Mouse (Mus musculus): ENCODE results near the gene Flvcr1.

Flvcr1 gene

DNA sequence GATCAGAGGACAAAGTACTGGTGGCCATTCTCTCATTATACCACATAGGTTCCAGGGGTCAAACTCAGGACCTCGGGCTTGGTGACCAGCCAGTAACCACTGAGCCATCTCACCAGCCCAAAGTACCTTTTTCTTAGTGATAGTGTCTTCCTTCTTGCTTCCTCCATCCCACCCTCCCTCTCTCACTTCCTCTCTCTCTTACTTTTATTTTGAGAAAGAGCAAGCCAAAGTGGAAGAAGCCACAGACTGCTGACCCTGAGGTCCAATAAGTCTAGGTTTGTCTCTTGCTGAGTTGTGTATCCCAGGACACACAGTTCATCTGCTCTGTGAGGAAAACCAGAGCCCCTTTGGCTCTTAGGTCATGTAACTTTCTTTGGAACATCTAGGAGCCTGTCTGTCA is 45.5 kb downstream of the Flvcr1 start:
- no peak for DNase-seq (ENCODE audit: low spot score in 2 of 2)

DNA sequence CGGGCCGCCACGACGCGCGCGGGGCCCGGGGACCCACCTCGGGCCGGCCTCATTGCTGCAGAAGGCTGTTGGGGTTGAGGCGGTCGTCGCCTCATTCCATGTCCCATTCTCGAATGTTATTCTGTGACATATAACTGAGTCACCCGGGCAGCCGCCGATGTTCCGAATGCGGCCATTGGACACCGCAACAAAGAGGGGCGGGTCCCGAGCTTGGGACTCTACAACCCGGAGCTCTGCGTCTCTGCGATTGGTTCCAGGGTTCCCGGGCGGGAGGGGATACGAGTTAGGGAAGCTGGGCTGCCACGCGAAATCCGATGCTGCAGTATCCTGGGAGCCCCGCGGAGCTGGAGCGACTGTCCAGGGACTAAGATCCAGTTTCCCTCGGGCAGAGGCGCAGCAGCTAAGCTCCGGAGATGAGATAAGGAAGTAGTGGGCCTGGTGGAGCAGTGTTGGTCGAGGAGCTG is 46.8 kb downstream of the Flvcr1 start, which contains the start of gene Vash2:
TSS of gene Vash2 (minus strand) at position 197 of the 464 bp plus-strand sequence.
- DNase-seq (ENCODE audit: low spot score in 2 of 2): no peak

DNA sequence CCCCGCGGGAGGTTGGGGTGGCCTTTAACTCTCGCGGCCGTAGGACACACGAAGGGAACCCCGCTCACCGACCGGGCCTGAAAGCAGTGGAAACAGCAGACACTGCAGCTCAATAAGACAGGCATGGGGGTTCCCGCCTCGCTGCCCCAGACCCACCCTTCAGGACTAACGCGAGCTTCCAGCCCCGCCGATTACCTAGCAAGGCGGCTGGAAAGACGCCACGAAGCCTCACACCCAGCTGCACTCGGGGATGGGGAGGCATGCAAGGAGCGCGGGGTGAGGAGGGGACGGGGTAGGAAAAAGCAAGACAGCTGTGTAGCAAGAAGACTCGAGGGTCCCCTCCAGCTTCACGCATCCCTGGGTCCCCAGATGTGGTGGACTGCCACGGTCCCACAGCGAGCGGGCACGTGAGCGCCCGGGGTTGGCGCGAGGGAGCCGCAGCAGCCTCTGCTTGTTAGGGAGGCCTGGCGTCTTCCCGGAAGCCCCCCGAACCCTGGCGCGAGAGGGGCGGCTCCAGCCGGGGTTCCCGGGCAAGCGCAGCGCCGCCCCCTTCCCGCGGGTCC is 47.4 kb downstream of the Flvcr1 start:
- no peak for DNase-seq (ENCODE audit: low spot score in 2 of 2)

DNA sequence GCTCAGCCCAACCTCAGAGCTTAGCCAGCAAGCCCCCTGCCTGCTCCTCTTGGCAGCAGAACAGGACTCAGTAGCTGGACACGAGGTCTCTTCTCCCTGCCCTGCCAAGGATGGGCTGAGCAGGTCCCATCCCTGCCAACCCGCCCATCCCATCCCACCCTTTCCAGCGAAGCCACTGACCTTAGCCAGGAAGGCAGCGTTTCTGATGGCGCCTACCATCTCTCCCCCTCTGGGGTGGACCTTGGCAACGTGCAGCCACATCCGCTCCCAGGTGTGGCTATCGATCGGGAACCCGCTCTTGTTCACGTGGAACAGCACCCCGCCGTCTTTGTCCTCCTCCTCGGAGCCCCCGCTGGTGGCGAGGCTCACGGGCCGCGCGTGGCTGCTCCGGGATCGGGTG is 48.0 kb downstream of the Flvcr1 start:
- DNase-seq (ENCODE audit: low spot score in 2 of 2): no peak

- DNase-seq (ENCODE audit: low spot score in 2 of 2): no peak
Observed at GRCm38 (mm10) chr1:190976887-190977573, 48.9 kb downstream of the Flvcr1 start.

- no peak for DNase-seq (ENCODE audit: low spot score in 2 of 2)
Observed at GRCm38 (mm10) chr1:190974833-190975232, 51.1 kb downstream of the Flvcr1 start.

DNA sequence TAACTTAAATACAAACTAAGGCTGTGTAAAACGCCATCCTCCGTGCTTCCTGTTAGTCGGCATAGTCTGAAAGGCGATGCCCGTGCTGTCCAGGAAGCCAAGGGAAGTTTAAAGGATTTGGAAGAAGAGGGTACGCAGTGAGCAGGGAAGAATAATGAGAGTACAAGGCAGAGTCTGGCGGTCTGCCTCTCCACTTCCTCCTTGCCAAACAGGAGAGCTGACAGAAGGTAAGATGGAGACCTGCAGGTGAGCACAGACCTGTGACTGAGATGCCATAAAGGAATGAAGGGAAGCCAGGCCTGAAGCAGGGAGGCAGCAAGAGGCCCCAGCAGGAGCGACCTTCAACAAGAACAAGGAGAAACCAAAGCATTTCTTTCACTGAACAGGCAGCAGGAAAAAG is 51.8 kb downstream of the Flvcr1 start:
- DNase-seq (ENCODE audit: low spot score in 2 of 2): no peak

DNA sequence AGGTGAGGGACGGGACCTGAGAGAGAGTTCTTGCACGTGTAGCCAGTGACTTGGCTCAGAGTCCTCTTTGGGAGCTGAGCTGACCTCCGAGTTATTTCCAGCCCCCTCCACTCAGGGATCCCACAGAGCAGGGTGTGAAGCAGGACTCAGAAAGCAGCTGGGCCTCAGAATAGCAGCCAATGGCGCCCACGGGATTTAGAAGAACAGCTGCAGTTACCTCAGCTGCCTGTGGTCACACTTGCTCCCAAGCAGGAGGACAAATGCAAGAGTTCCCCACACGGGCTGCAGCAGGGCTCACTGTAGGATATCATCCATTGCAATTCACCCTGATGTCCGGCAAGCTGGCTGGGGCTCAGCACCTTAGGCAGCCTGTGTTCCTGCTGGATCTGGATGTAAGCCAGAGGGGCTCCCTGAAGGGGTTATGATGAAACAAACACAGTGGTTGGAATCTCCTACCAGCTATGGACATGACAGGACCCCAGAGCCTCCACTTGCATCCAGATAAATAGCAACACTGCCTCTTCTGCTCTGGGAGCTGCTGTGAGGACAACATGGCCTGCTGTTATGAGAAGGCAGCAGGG is 53.3 kb downstream of the Flvcr1 start:
- DNase-seq (ENCODE audit: low spot score in 2 of 2): no peak

- no peak for DNase-seq (ENCODE audit: low spot score in 2 of 2)
Observed at GRCm38 (mm10) chr1:190971708-190972610, 54.0 kb downstream of the Flvcr1 start.

- DNase-seq (ENCODE audit: low spot score in 2 of 2): no peak
Observed at GRCm38 (mm10) chr1:190968010-190968409, 57.9 kb downstream of the Flvcr1 start.

- no peak for DNase-seq (ENCODE audit: low spot score in 2 of 2)
Observed at GRCm38 (mm10) chr1:190964992-190965780, 60.8 kb downstream of the Flvcr1 start.

DNA sequence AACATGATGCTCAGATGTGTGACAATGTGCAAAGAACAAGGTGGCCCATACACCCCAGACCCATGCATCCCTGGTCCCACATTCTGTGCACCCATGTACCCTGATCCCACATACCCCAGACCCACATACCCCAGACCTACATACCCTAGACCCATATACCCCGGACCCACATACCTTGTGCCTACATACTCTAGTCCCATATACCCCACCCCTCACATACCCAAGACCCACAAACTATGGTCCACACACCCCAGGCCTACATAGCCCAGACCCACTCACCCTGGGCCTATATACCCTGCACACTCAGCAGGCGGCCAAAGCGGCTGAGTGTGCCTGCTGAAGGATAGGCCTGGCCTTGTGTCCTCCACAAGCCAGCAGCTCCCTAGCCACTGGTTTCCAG is 63.2 kb downstream of the Flvcr1 start:
- DNase-seq (ENCODE audit: low spot score in 2 of 2): no peak

DNA sequence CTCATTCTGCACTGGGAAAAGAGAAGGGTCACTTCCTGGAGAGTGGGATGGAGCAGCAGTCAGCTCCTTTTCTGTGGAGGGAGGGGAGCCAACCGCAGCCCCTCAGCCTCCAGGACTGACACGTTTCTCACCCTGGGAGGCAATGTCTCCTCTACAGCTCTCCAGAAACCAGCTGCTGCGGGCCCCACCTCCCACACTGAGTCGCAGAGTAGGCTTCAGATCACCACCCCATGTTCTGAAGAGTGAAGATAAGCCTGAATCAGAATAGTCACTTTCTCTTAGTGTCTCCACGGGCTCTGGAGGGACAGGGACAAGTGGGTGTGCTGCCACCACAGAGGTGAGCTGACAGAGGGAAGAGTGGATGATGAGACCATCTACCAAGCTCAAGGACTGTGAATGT is 67.1 kb downstream of the Flvcr1 start:
- DNase-seq (ENCODE audit: low spot score in 2 of 2): no peak

Data from spleen, postnatal 14 days (tissue).